Mouse (Mus musculus) NIH3T3 (cell line): ENCODE measurements around the gene Gm20854.
"Not testable (repeated sequence)": the region's sequence is repeated elsewhere in the genome, so short reads cannot be mapped to it uniquely, and the experiment has no call there.

Experiments
- DNase-seq: peaks from one replicate; pipeline ENCODE4 v3.0.0-alpha.2; 2012; ENCODE audit warnings: low read depth

Gm20854 gene

DNA sequence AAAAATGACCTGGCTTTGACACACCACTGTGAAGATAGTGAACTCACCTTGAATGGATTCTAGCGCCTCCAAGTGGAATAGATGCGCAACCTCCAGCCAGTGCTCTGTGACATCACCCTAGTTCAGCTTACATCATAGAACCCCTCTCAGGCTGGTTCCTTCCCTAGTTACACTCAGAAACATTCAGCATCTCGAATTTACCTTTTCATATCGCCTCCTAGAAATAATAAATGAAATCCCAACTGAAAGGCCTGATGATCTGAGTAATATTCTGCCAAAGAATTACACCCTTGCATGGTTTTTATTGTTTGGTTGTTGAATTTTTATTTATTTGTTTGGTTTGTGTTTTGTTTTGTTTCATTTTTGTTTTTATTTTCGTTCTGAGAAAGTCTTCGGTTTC, at the start of gene Gm20854:
Gm20854 (minus strand) TSS at position 101 of the 400 bp plus-strand sequence.
- not testable (repeated sequence) for DNase-seq
